Mouse (Mus musculus): Measurements from ENCODE around the gene Cyb5r2. TPM values are rescaled to one million over a fixed set of nuclear protein-coding genes. Genes with fewer than 3 reads are reported as not detected.

Cyb5r2 gene
- total and polyA plus RNA-seq, 3 experiments = 0.17 TPM; not detected in 2

- H3K27ac ChIP-seq (ENCODE audit: insufficient read depth, low read depth) = peak overlapping the region; percentile 64
- 0 out of 2 replicates have a peak overlapping the region, but pooled peaks have one; percentile 8 for H3K4me2 ChIP-seq (ENCODE audit: insufficient read depth, low read depth, poor library complexity, severe bottlenecking)
- peak; percentile 46; the same call in 1 of the 2 replicates for TF ChIP-seq MAFK (IDR thresholded peaks at IDR 0.05; ENCODE audit: insufficient replicate concordance, low read length)
- TF ChIP-seq IRF4 (IDR thresholded peaks at IDR 0.05; ENCODE audit: low read depth, low read length) = peak; percentile 95
- TF ChIP-seq ETS1 (conservative IDR thresholded peaks at IDR 0.05; ENCODE audit: low read depth, low read length) = peak; percentile 95
- TF ChIP-seq EP300 (IDR thresholded peaks at IDR 0.05; ENCODE audit: low read length) = peak; percentile 87
- TF ChIP-seq MYC (IDR thresholded peaks at IDR 0.05; ENCODE audit: low read depth, low read length) = peak; percentile 74
- peak; percentile 61; the same call in 1 of the 2 replicates for TF ChIP-seq MXI1 (IDR thresholded peaks at IDR 0.05; ENCODE audit: low read depth, low read length)
- peak; percentile 72; the same call in 1 of the 2 replicates for TF ChIP-seq SIN3A (IDR thresholded peaks at IDR 0.05; ENCODE audit: low read length)
- TF ChIP-seq MAX (IDR thresholded peaks at IDR 0.05; ENCODE audit: low read length) = peak; percentile 27; the same call in 1 of the 2 replicates
- peak; percentile 60; the same call in 1 of the 2 replicates for TF ChIP-seq MEF2A (IDR thresholded peaks at IDR 0.05; ENCODE audit: borderline replicate concordance, low read depth, low read length)
- TF ChIP-seq TCF12 (IDR thresholded peaks at IDR 0.05; ENCODE audit: low read depth, low read length) = peak; percentile 83
- TF ChIP-seq BHLHE40 (IDR thresholded peaks at IDR 0.05; ENCODE audit: low read depth, low read length) = peak; percentile 91
- no peak for TF ChIP-seq ZC3H11A (IDR thresholded peaks at IDR 0.05; ENCODE audit: low read depth, low read length)
- no peak for TF ChIP-seq ZNF384 (IDR thresholded peaks at IDR 0.05; ENCODE audit: low read depth, low read length)
- no peak for TF ChIP-seq POLR2A (IDR thresholded peaks at IDR 0.05; ENCODE audit: low read depth, low read length)
- dilution Hi-C loops (cut with MboI; ENCODE audit: extremely low pct_ligation_motif_present, extremely low pct_unique_long_range_greater_than_20kb, low sequenced_read_pairs) (no loop called here), in situ Hi-C loops (cut with MboI; ENCODE audit: low pct_ligation_motif_present, low pct_unique_long_range_greater_than_20kb, low sequenced_read_pairs) (no loop called here)
- H3K9me3 ChIP-seq (replicated peaks; ENCODE audit: low read length) = no peaks in the 10 kb centered on the region
- H3K79me2 ChIP-seq (replicated peaks; ENCODE audit: control insufficient read depth, extremely low read depth, insufficient read depth, poor library complexity, severe bottlenecking) = no peaks in the 10 kb centered on the region
- no peak overlapping the region for H3K9ac ChIP-seq (ENCODE audit: insufficient read depth, low read depth)
- H3K4me3 ChIP-seq (replicated peaks in 1 of 3; ENCODE audit: low read depth in 2 of 3, low read length in 2 of 3, poor library complexity in 1 of 3) = peak overlapping the region in 1 of 3 experiments; percentile 17
- no peaks in the 10 kb centered on the region for H3K27me3 ChIP-seq (replicated peaks)
- DNase-seq (ENCODE audit: extremely low read depth) = peak; percentile 75
- H3K4me1 ChIP-seq (ENCODE audit: control insufficient read depth in 1 of 2, insufficient read depth in 2 of 2) = peaks cover 32 to 55% of the 10 kb centered on the region in 2 experiments
- H3K36me3 ChIP-seq (replicated peaks in 1 of 2; ENCODE audit: control insufficient read depth in 1 of 2, insufficient read depth in 1 of 2, low read length in 1 of 2) = peaks cover 50 to 81% of the 10 kb centered on the region in 2 experiments
Observed at GRCm38 (mm10) chr7:107746036-107746435, 11.8 kb downstream of the Cyb5r2 start.

DNA sequence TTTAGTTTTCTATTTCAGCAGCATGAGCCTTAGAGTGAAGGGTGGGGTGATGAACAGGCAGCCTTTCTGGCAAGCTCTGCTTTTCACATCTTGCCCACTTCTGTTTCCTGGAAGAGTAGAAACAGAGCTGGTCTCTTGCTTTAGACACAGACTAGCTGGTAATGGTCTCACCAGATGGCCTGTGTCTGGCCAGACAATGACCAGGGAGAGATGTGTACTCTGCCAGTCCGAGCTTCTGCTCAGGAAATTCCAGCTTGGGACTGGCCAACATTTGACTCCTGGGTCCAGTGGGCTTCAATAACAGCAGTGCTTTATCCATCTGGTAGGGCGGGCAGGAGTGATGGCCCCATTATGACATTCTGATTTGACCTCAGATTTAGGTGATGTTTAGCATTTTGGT is 12.7 kb downstream of the Cyb5r2 start:
- Histone ChIP-seq H3K4me1 (ENCODE audit: control insufficient read depth in 1 of 2, insufficient read depth in 2 of 2) (peaks cover 32 to 55% of the 10 kb centered on the region in 2 experiments), H3K9ac (ENCODE audit: insufficient read depth, low read depth) (no peak overlapping the region), H3K9me3 (replicated peaks; ENCODE audit: low read length) (no peaks in the 10 kb centered on the region), H3K79me2 (replicated peaks; ENCODE audit: control insufficient read depth, extremely low read depth, insufficient read depth, poor library complexity, severe bottlenecking) (no peaks in the 10 kb centered on the region), H3K4me2 (ENCODE audit: insufficient read depth, low read depth, poor library complexity, severe bottlenecking) (no peak overlapping the region), H3K27me3 (replicated peaks) (no peaks in the 10 kb centered on the region), H3K27ac (ENCODE audit: insufficient read depth, low read depth) (peak overlapping the region; percentile 64; the same call in 1 of the 2 replicates), H3K4me3 (replicated peaks in 1 of 3; ENCODE audit: low read depth in 2 of 3, low read length in 2 of 3, poor library complexity in 1 of 3) (no peak overlapping the region), H3K36me3 (replicated peaks in 1 of 2; ENCODE audit: control insufficient read depth in 1 of 2, insufficient read depth in 1 of 2, low read length in 1 of 2) (peaks cover 58 to 84% of the 10 kb centered on the region in 2 experiments)
- in situ Hi-C loops (cut with MboI; ENCODE audit: low pct_ligation_motif_present, low pct_unique_long_range_greater_than_20kb, low sequenced_read_pairs) = no loop called here
- dilution Hi-C loops (cut with MboI; ENCODE audit: extremely low pct_ligation_motif_present, extremely low pct_unique_long_range_greater_than_20kb, low sequenced_read_pairs) = no loop called here
- no peak for DNase-seq (ENCODE audit: extremely low read depth)
- TF ChIP-seq BHLHE40 (IDR thresholded peaks at IDR 0.05; ENCODE audit: low read depth, low read length) (no peak), MEF2A (IDR thresholded peaks at IDR 0.05; ENCODE audit: borderline replicate concordance, low read depth, low read length) (no peak), PAX5 (IDR thresholded peaks at IDR 0.05; ENCODE audit: low read length) (no peak), CHD2 (IDR thresholded peaks at IDR 0.05; ENCODE audit: low read length) (no peak), RCOR1 (conservative IDR thresholded peaks at IDR 0.05; ENCODE audit: low read depth, low read length) (no peak), ZKSCAN1 (IDR thresholded peaks at IDR 0.05; ENCODE audit: borderline replicate concordance, low read depth, low read length) (no peak), NELFE (IDR thresholded peaks at IDR 0.05; ENCODE audit: low read depth, low read length) (no peak), KAT2A (IDR thresholded peaks at IDR 0.05; ENCODE audit: insufficient replicate concordance, low read length) (no peak), HCFC1 (IDR thresholded peaks at IDR 0.05; ENCODE audit: low read depth, low read length) (no peak)
